Mouse (Mus musculus) frontal cortex, postnatal 25 days (tissue): ENCODE results near the gene Gm4553.
"Not testable (repeated sequence)": the region's sequence is repeated elsewhere in the genome, so short reads cannot be mapped to it uniquely, and the experiment has no call there.

Experiments used
- DNase-seq, 2 experiments: peaks; one replicate each; pipeline ENCODE4 v3.0.0; 2022; ENCODE audit warnings: low spot score in 2 of 2

Gm4553 gene

DNA sequence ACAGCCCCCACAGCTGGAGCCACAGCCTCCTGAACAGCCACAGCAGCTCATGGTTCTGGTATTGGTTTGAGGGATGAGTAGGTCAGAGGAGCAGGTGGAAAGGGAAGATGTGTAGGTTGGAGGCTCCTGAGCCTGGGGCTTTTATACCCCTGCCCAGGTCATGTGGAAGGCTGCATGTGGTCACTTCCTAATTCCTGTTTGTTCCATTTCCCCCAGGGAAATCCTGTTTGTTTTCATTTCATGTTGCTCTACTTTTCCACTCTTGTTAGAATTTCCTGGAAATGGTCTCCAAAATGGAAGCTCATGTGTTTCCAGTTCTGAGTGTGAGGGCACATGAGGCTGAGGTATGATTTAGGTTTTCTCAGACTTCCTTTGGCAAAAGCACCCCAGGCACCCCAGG is at the start of gene Gm4553:
Gene Gm4553 (minus strand): TSS at position 101 of the 400 bp plus-strand sequence.
- not testable (repeated sequence) for DNase-seq

DNA sequence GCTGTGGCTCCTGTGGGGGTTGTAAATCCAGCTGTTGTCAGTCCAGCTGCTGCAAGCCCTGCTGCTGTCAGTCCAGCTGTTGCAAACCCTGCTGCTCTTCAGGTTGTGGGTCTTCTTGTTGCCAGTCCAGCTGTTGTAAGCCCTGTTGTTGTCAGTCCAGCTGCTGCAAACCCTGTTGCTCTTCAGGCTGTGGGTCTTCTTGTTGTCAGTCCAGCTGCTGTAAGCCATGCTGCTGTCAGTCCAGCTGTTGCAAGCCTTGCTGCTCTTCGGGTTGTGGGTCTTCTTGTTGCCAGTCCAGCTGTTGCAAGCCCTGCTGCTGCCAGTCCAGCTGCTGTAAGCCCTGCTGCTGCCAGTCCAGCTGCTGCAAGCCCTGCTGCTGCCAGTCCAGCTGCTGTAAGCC is 46.6 kb upstream of the Gm4553 start:
- DNase-seq = not testable (repeated sequence)

DNA sequence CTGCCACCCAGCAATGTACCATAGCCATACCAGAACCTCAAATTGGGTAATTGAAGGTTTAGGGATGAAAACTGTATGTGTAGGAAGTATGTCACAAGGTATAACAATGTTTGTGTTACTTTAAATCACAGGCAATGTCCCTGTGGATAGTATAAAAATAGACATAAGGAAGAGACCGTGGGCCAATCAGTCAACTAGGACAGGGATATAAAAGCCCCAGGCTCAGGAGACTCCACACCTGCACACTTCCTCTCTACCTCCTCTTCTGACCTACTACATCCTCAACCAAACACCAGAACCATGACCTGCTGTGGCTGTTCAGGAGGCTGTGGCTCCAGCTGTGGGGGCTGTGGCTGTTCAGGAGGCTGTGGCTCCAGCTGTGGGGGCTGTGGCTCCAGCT is 46.0 kb upstream of the Gm4553 start, which contains the start of gene Gm7579:
Gene Gm7579 (plus strand): TSS at position 301 of the 400 bp plus-strand sequence.
- no peak for DNase-seq

DNA sequence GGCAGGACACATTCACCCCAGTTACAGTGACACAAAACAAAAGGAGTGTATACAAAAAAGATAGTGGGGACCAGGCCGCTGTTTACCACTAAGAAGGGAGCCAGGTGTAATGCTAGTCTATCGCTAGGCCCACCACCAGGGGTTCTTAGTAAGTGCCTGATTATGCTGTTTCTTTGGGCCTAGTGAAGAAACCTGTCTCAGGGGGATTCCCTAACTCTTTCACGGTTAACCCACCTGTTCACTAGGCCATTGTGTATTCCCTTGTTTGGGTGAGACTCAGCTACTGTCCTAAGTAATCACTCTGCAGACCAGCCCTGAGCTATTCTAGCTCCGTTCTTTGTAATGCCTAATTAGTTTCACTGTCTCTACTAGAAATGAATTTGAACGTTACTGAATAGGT is 41.4 kb upstream of the Gm4553 start:
- not testable (repeated sequence) for DNase-seq

DNA sequence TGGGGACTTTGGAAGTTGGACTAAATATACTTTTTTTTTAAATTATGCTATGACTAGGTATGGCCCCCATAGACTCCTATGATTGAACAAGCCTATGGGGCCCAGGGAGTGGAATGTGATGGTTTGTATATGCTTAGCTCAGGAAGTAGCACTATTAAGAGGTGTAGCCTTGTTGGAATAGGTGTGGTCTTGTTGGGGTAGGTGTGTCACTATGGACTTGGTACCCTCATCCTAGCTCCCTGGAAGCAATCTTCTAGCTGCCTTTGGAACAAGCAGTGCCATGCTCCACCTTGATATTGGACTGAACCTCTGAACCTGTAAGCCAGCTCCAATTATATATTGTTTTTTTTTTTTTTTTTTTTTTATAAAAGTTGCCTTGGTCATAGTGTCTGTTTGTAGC is 39.9 kb upstream of the Gm4553 start:
- DNase-seq = no peak

DNA sequence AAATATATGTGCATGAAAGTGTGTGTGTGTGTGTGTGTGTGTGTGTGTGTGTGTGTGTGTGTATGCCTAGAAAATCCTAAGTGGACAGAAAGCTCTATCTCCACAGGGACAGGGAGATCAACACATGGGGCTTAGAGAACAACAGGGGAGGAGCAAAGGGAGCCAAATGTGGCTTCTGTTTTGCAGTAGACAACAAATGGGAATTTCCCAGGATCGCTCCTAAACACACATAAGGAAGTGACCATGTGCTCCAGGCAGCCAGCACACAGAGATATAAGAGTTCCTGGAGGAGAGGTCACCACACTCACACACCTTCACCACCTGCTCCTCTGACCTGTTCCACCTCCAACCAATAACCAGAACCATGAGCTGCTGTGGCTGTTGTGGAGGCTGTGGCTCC is 35.5 kb upstream of the Gm4553 start, which contains the start of gene Krtap5-3:
Gene Krtap5-3 (plus strand): TSS at position 301 of the 400 bp plus-strand sequence.
- DNase-seq = no peak

DNA sequence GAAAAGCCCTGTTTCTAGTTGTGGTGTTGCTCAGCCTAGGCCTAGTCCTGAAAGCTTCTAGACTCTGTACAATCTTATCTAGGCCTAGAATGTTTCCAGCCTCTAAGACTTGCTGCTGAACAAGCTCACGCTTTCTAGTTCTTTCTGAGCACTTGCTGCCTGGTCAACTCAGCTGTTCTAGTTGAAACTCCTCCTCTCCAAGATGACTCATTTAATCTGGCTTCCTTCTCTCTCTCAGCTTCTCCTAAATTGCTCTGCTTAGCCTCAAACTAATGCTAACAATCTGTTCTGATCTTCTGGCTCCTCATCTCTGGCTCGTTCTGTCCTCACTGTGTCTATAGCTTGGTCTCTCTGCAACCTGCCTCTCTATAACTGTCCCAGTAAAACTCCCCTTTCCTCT is 33.2 kb upstream of the Gm4553 start:
- no peak for DNase-seq

DNA sequence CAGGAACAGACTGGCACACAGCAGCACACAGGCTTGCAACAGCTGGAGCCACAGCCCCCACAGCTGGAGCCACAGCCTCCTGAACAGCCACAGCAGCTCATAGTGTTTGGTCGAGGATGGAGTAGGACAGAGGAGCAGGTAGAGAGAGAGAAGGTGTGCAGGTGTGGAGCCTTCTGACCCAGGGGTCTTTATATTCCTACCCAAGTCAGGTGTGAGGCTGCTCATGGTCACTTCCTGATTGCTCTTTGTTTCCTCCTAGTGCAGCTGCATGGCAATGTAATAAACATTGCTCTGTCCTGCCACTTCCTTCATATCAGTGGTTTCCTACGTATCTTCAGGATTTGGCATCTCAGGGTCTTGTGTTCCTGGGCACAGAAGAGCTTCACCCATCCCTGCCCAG is 24.8 kb upstream of the Gm4553 start, which contains the start of gene Gm10153:
Gene Gm10153 (minus strand): TSS at position 101 of the 400 bp plus-strand sequence.
- no peak for DNase-seq

DNA sequence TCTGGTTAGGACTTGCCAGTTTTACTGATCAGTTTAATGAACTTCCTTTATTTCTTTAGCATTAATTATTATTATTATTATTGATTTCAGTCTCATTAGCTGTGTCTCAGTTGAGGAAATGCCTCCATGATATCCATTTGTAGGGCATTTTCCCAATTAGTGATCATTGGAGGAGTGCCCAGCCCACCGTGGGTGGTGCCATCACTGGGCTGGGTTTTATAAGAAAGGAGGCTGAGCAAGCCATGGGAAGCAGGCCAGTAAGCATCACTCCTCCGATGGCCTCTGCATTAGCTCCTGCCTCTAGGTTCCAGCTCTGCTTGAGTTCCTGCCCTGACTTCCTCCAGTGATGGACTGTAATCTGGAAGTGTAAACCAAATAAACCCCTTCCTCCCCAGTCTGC is 22.6 kb upstream of the Gm4553 start:
- no peak for DNase-seq

DNA sequence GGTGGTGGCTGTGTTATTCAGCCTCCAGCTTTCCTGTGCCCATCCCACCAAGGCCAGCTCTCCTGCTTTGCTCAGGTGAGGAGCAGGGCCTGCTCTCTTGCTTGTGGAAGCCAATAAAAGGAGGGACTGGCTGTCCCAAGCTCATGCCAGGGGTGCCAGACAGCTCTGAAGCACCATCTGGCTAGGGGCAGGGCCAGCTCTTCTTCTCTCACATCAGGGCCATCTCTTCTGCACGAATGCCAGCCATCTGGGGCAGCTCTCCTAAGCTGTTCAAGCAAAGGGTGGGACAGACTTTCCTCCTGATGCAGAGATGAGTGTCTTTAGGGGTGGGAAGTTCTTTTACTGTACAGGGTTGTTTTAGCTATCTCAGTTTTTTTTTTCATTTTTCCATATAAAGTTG is 15.5 kb upstream of the Gm4553 start:
- DNase-seq = no peak

DNA sequence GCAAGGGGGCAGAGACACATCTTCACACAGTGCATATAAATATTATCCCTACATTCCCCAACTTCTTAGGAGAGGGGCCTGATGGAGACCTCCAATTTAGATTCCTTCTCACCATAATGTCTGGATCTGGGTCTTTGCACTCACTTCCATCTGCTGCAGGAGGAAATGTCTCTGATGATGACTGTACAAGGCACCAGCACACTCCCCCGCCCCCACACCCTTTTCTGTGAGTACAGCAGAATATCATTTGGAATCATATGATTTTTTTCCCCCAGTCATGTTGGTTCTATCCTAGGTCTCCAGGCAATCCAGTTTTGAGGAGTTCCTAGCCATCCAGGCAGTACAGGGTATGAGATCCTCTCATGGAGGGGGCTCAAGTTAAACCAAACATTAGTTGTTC is 13.1 kb upstream of the Gm4553 start:
- no peak for DNase-seq

DNA sequence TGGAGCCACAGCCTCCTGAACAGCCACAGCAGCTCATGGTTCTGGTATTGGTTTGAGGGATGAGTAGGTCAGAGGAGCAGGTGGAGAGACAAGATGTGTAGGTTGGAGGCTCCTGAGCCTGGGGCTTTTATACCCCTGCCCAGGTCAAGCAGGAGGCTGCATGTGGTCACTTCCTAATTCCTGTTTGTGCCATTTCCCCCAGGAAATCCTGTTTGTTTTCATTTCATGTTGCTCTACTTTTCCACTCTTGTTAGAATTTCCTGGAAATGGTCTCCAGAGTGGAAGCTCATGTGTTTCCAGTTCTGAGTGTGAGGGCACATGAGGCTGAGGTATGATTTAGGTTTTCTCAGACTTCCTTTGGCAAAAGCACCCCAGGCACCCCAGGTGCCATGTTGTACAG is 10.4 kb upstream of the Gm4553 start, which contains the start of gene Krtap5-2:
Gene Krtap5-2 (minus strand): TSS at position 101 of the 400 bp plus-strand sequence.
- not testable (repeated sequence) for DNase-seq

DNA sequence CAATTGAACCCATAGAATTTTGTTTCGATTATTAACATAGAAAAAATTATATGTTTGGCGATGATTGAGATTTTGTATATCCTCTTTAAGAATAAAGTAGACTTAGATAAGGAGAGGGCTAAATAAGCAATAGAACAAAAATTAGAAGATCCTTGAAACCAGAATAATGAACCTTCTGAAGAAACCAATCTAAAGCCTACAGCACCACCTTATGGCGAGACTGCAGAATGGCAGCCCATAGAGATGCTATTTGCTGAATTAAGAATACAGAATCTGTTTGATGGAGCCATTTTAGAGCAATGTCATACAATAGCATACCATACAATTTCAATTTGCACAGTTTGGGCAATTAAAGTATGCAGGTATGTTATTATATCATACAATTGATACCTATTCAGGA is 4.3 kb upstream of the Gm4553 start:
- no peak for DNase-seq

DNA sequence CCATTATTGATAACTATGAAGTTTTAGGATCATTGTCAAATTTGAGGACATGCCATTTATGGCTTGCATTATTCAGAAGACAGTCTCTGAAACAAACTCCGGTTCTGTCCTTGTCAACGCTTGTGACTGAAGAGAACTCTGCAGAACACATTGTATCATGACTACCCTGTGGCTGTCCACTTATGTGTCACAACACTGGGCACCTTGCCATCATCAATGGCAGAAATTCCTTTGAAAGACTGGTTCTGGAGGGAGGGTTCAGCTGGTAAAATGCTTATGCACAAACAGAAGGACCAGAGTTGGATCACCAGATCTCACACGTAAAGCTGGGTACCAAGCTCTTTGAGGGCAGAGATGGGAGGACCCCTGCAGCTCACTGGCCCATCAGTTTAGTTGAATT is 6.2 kb downstream of the Gm4553 start:
- no peak for DNase-seq

DNA sequence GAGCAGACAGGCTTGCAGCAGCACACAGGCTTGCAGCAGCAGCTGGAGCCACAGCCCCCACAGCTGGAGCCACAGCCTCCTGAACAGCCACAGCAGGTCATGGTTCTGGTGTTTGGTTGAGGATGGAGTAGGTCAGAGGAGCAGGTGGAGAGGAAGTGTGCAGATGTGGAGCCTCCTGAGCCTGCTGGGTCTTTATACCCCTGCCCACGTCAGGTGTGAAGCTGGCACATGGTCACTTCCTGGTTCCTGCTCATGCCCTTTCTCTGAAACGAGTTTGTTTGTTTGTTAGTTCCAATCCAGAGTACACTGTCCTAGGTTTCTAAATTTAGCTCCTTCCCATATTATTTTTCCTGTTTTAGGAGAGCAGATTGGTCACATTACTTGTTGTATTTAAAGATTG is 8.5 kb downstream of the Gm4553 start, which contains the start of gene Gm29735:
Gene Gm29735 (minus strand): TSS at position 101 of the 400 bp plus-strand sequence.
- DNase-seq = not testable (repeated sequence)

DNA sequence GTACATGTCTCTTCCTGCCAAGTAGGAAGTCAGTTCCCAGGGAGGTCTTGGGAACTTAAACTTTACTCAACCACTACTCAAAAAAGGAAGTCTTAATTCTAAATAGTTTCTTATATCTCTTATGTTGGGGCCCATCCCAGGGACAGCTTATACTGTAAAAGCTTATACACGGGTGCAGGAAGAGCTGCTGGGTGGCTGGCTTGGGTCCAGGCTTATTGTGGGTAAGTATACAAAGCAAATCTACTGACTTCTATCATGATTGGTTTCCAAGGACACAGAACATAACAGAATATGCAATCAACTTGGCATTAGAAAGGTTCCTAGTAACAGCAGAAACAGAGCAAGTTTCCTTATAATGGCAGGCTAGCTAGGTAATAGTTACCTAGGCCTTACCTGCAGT is 10.2 kb downstream of the Gm4553 start:
- no peak for DNase-seq

DNA sequence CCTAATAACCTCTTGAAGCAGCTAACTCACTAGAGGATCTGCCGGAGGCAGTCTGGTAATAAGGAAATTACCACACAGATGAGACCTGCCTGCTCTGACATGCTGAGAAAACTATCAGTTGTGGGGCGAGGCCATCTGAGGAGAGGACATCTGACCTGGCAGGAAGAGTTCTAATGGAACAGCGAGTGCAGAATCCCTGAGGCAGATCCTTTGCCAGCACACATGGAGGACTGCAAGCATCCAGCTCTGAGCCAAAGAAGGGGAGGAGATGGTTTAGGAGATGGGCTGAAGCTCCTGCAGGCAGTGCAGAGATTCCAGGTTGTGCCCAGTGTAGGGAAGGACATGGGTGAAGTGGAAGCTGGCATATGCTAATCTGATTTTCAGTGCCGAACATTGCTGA is 13.3 kb downstream of the Gm4553 start:
- no peak for DNase-seq

DNA sequence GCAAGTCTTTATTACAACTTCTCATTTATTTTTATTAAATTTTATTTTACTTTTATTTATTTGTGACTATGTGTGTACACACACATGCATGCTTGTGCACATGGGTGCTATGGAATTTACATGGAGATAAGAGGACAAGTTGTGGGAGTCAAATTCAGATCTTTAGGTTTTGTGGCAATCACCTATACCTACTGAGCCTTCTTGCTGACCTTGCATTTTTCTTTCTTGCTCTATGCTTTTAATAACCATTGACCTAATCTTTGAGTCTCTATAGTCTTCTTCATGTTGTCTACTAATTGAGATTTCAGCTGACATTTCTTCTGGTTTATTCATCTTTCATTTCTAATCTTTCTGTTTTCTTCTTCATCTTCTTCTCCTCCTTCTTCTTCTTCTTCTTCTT is 16.9 kb downstream of the Gm4553 start:
- no peak for DNase-seq

DNA sequence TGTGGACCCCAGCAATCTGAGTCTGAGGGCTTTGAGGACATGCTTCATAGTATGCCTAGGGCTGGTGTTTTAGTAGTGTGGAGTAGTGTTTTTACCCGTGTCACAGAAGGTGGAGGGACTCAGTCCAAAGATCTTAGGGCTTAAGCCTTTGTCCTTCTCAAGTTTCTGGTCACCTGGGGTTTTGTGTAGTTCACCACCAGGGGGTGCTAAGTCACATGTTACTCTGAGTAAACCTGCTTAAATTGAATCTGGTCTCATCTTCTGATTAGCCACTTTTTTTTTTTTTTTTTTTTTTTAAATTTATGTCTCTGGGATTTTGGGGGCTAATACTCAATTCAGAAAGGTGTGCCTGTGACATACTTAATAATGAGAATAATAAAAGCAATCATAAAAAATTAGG is 19.5 kb downstream of the Gm4553 start:
- DNase-seq = peak in 1 of 2 experiments; percentile 20

DNA sequence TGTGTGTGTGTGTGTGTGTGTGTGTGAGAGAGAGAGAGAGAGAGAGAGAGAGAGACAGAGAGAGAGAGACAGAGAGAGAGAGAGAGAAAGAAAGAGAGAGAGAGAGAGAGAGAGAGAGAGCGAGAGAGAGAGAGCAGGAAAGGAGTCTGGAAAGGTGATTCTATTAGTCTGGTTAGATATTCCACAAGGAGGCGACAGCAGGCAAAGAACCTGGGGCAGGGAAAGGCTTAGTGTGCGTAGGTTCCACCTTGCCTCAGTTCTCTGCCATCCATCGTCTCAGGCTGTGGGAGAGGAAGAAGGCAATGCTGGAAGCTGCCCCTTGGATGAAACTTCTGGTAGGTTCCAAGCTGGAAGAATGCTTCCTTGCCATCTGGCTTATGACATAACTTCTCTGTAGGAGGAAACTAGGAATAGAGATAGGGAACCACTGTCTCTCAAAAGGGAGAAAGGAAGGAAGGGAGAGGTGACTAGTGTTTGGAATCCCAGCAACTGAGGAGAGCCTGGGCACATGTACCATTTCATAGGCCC is 20.1 kb downstream of the Gm4553 start:
- DNase-seq = no peak

DNA sequence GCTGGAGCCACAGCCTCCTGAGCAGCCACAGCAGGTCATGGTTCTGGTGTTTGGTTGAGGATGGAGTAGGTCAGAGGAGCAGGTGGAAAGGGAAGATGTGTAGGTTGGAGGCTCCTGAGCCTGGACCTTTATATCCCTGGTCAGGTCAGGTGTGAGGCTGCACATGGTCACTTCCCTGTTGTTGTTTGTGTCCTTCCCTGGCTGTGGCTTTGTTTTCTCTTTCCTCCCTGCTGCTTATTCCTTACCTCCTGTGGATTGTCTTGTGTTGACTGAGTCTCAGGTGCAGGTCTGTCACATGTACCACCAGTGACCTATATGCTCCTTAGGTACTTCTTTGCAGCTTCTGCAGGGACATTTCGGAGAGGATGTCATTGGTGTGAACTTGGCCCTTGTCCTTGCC is 21.0 kb downstream of the Gm4553 start, which contains the start of gene Gm45337:
Gene Gm45337 (minus strand): TSS at position 101 of the 400 bp plus-strand sequence.
- no peak for DNase-seq

DNA sequence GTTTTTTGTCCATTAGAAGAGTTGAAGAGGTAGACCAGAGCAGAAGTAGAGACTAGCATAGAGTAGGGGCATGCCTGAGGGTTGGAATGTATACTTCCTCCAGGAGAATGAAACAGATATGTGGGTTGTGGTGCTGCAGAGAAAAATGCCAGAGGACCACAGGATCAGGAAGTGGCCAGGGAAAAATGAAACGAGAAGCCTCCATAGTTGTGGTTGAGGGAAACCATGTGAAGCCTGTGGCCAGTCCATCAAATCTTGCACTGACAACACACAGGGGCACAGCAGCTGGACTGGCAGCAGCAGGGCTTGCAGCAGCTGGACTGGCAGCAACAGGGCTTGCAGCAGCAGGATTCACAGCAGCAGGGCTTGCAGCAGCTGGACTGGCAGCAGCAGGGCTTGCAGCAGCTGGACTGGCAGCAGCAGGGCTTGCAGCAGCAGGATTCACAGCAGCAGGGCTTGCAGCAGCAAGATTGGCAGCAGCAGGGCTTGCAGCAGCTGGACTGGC is 22.0 kb downstream of the Gm4553 start:
- not testable (repeated sequence) for DNase-seq

DNA sequence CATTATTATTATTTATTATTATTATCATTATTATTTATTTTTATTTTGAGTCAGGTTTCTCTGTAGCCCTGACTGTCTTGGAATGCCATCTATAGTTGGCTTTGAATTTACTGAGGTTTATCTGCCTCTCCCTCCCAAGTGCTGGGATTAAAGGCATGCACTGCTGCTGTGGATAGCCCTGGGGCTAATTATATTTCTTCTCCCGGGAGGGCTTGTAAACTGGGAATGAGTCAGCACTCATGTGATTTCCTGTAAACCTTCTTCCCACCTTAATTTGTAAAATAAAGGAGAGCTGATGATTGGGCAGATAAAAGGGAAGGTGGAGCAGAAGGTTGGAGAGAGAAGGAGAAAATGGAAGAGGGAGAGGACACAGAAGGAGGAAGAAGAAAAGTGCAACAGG is 24.8 kb downstream of the Gm4553 start:
- DNase-seq = no peak

DNA sequence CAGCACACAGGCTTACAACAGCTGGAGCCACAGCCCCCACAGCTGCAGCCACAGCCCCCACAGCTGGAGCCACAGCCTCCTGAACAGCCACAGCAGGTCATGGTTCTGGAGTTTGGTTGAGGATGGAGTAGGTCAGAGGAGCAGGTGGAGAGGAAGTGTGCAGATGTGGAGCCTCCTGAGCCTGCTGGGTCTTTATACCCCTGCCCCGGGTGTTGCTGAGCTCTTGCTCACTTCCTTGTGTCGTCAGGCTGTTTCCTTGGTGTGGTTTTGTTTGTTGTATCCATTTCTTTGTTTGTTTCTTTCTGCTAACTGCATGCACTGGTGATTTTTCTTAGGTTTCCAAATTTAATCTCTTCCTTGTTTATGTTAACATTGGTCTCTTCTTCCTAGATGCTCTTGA is 29.6 kb downstream of the Gm4553 start, which contains the start of gene Gm39115:
Gene Gm39115 (minus strand): TSS at position 101 of the 400 bp plus-strand sequence.
- DNase-seq = not testable (repeated sequence)
